Mouse (Mus musculus) heart, embryonic 12.5 days (tissue): Measurements from ENCODE around the gene Gm9821. TPM values are rescaled to one million over a fixed set of nuclear protein-coding genes. Genes with fewer than 3 reads are reported as not detected.

Source experiments
- ATAC-seq: fragments of 200-750 bp; cut with Nextera tagmentation; 2 replicates; pipeline ENCODE4 v1.8.0; 2017; ENCODE audit warnings: moderate TSS enrichment, moderate library complexity; ENCODE audit not compliant: insufficient number of reproducible peaks, low FRiP score
- H3K27ac ChIP-seq: fragments of 300-500 bp; sonication (generic); 2 replicates; pipeline ENCODE4 v1.5.1; 2016; ENCODE audit warnings: mild to moderate bottlenecking, moderate library complexity; ENCODE audit not compliant: poor library complexity, severe bottlenecking
- H3K27me3 ChIP-seq: fragments of 300-500 bp; sonication (generic); replicated peaks from 2 replicates; pipeline ENCODE4 v1.6.1; 2016; ENCODE audit warnings: mild to moderate bottlenecking, moderate library complexity
- H3K36me3 ChIP-seq: fragments of 300-500 bp; sonication (generic); 2 replicates; pipeline ENCODE4 v1.6.1; 2016; ENCODE audit warnings: mild to moderate bottlenecking, moderate library complexity
- H3K4me1 ChIP-seq: fragments of 300-500 bp; sonication (generic); replicated peaks from 2 replicates; pipeline ENCODE4 v1.6.1; 2016; ENCODE audit warnings: mild to moderate bottlenecking
- H3K4me2 ChIP-seq: fragments of 300-500 bp; sonication (generic); 2 replicates; pipeline ENCODE4 v1.6.1; 2016; ENCODE audit warnings: mild to moderate bottlenecking, moderate library complexity
- H3K4me3 ChIP-seq: fragments of 300-500 bp; sonication (generic); 2 replicates; pipeline ENCODE4 v1.5.1; 2016; ENCODE audit warnings: mild to moderate bottlenecking
- H3K9ac ChIP-seq: fragments of 300-500 bp; sonication (generic); 2 replicates; pipeline ENCODE4 v1.6.1; 2016; ENCODE audit warnings: mild to moderate bottlenecking, moderate library complexity
- H3K9me3 ChIP-seq: fragments of 300-500 bp; sonication (generic); replicated peaks from 2 replicates; pipeline ENCODE4 v1.6.1; 2016; ENCODE audit warnings: mild to moderate bottlenecking, moderate library complexity
- WGBS: fragments of 180-500 bp; shearing (Covaris S2); methylation state at CpG from one replicate; pipeline ENCODE4 v1.1.7; 2016; 5-methylcytosine and 5-hydroxymethylcytosine counted together
- microRNA-seq: library from miRNA; unstranded; fragments of <30 nt; microRNA quantifications from one replicate; pipeline ENCODE4, GENCODE M21; 2017
- polyA plus RNA-seq: library from polyadenylated mRNA; unstranded; fragments of >200 nt; fragmentation: Nextera tagmentation; extraction: Ambion mirVana; gene quantifications from 2 replicates; pipeline ENCODE4 v1.2.1, GENCODE M21; 2016

The Gm9821 gene
- polyA plus RNA-seq, 1 experiment from 2014 or later, result 3.2 TPM

DNA sequence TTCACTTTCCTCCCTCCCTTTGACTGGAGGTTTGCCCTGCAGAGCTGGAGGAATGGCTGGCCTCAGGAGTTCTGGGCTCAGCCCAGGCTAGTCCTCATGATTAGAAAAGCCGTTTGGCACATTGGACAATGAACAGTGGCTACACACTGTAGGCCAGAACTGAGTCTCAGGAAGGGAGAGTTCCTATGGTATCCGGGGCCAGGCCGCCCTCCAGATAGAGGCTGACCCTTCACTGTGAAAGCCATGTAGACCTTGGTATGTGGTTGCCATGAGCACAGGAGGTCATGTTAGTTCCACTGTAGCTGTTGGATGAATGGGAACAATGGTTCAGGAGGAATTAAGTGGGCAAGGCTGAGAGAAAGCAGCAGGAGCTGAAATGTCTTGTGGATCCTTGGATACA, 47.9 kb downstream of the Gm9821 start:
- Histone ChIP-seq H3K9ac (no peak overlapping the region), H3K4me2 (no peak overlapping the region), H3K27ac (no peak overlapping the region), H3K9me3 (peaks cover 5% of the 10 kb centered on the region; the same call in 1 of the 2 replicates), H3K36me3 (peaks cover 15% of the 10 kb centered on the region), H3K4me1 (no peaks in the 10 kb centered on the region), H3K4me3 (no peak overlapping the region), H3K27me3 (no peaks in the 10 kb centered on the region; the same call in 1 of the 2 replicates)
- 80% methylated on average over 3 of the region's 3 CpGs for WGBS
- ATAC-seq, result no peak

DNA sequence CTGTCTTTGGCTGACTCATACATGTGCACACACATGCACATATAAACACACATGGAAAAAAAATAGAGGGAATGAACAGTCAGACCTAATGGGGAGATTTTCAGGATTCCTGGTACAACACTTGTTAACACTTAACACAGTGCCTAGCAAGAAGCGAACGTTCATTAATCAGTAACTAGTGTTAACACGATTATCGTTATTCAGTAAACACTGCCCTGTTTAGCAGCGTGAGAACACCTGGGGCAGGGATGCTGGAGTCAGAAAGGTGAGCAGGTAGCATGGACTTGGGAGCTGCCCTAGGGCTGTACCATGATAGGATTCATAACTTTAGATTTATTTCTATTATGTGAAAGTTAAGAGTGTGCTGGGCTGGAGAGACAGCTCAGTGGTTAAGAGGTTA, 50.5 kb downstream of the Gm9821 start:
- no peak overlapping the region for H3K4me2 ChIP-seq
- H3K36me3 ChIP-seq, result peaks cover 4% of the 10 kb centered on the region
- H3K27me3 ChIP-seq, result no peaks in the 10 kb centered on the region; the same call in 1 of the 2 replicates
- H3K27ac ChIP-seq, result no peak overlapping the region
- no peaks in the 10 kb centered on the region for H3K9me3 ChIP-seq
- WGBS, result 91% methylated on average over 5 of the region's 5 CpGs
- H3K4me1 ChIP-seq, result no peaks in the 10 kb centered on the region
- H3K9ac ChIP-seq, result no peak overlapping the region
- no peak overlapping the region for H3K4me3 ChIP-seq
- ATAC-seq, result no peak

Small RNA genes lying within 50 kb of the gene (microRNA-seq; reads per million reads assigned to microRNA genes)
- not detected for gene Mir6999

Other genes starting within 250 kb of the Gm9821 start
- gene Atg13, start 235.1 kb upstream of the Gm9821 start, polyA plus RNA-seq, result 22.3 TPM in 2 replicates
- 12.2 TPM in 2 replicates for gene Harbi1, start 234.9 kb upstream of the Gm9821 start, polyA plus RNA-seq
- gene Ambra1, start 215.6 kb upstream of the Gm9821 start, polyA plus RNA-seq, result 14.5 and 15.0 TPM in 2 replicates
- gene Chrm4, start 18.5 kb upstream of the Gm9821 start, polyA plus RNA-seq, result 0.15 TPM in 1 of 2 replicates, not detected in the other
- 724 and 730 TPM in 2 replicates for gene Mdk, start 13.4 kb upstream of the Gm9821 start, polyA plus RNA-seq
- gene Dgkz, start 30.2 kb downstream of the Gm9821 start, polyA plus RNA-seq, result 43.8 and 48.8 TPM in 2 replicates
- 6.1 and 6.7 TPM in 2 replicates for gene Creb3l1, start 78.8 kb downstream of the Gm9821 start, polyA plus RNA-seq
- gene Phf21a, start 147.4 kb downstream of the Gm9821 start, polyA plus RNA-seq, result 21.1 and 21.5 TPM in 2 replicates